Mouse (Mus musculus): ENCODE results near the gene Cetn4.

Cetn4 gene

GRCm38 (mm10) chr3:37302685-37303084 is 9.8 kb downstream of the Cetn4 start:
- DNase-seq (ENCODE audit: low spot score in 2 of 2), result no peak

GRCm38 (mm10) chr3:37299470-37299869 is 13.0 kb downstream of the Cetn4 start:
- DNase-seq (ENCODE audit: low spot score in 2 of 2), result no peak

DNA sequence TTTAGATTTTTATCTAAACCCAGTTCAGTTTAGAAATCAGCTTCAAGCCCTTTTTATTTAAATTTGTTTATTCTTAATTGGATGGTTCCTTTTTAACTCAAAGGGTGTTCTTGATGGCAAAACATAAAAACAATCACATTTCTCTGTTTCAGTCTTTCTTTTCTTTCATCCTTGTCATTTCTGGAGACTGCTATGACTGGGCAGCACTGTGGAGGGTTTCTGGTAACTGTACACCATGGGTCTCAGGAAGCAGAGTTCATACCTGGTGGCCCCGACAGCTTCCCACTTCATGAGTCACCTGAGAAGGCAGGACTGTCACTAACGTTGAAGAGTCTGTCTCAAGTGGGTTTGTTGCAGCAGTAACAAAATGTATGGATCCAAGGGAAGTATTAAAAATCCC is 19.9 kb downstream of the Cetn4 start:
- DNase-seq (ENCODE audit: low spot score in 2 of 2), result no peak

DNA sequence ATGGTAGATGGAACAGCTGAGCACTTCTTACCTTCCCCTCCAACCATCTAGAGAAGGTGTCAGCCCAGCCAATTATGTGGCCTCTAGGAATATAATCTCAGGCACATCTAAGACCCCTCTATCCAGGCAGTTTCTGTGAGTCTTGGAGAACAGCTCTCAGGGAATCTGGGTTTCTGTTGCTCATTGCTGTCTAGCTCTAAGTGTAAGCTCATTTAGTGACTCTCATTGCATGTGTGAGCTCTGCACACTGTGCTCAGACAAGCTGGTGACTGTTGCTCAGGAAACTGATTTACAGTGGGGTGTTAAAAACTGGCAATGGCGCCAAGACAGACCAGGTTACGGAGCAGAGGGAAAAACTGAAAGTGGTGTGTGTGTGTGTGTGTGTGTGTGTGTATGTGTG is 20.6 kb downstream of the Cetn4 start:
- no peak for DNase-seq (ENCODE audit: low spot score in 2 of 2)

- DNase-seq (ENCODE audit: low spot score in 2 of 2), result no peak
Observed at GRCm38 (mm10) chr3:37290881-37291541, 21.5 kb downstream of the Cetn4 start.

DNA sequence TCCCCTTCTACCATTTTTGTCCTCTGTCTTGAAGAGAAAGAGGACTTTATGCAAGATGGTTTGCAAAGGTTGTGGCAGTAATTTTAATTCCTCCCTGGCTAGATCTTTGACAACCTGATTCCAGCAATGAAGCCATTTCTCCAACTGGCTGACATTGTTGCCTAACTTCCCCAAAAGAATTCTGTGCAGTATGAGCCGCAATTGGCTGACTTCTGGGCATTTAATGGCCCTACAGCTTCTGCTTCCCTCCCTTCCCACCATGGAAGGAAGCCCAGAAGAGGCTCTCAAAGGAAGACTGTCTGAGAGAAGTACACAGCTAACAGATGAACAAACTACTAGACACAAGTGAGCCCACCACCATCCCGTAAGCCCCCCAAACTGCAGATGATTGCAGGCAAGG is 23.3 kb downstream of the Cetn4 start:
- DNase-seq (ENCODE audit: low spot score in 2 of 2), result no peak

- DNase-seq (ENCODE audit: low spot score in 2 of 2), result no peak
Observed at GRCm38 (mm10) chr3:37283234-37283633, 29.3 kb downstream of the Cetn4 start.

GRCm38 (mm10) chr3:37282299-37282922 is 30.1 kb downstream of the Cetn4 start:
- DNase-seq (ENCODE audit: low spot score in 2 of 2), result no peak

DNA sequence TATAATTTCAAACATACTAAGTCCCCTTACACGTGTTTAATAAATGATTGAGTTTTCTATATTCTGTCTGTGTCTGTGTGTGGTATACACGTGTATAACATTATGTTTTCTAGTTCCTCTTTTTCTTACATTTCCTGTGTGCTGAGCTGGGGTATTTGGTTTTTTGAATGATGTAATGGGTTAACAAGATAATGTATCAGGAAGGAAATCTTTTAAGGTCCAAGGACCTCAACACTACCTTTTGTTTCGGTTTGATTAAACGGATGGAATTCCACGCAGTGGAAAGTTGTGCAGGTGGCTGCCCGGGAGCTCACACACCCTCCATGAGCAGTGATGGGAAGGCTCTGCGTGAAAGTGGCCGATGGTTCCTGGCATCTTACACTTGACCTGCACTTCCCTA is 31.6 kb downstream of the Cetn4 start:
- no peak for DNase-seq (ENCODE audit: low spot score in 2 of 2)

DNA sequence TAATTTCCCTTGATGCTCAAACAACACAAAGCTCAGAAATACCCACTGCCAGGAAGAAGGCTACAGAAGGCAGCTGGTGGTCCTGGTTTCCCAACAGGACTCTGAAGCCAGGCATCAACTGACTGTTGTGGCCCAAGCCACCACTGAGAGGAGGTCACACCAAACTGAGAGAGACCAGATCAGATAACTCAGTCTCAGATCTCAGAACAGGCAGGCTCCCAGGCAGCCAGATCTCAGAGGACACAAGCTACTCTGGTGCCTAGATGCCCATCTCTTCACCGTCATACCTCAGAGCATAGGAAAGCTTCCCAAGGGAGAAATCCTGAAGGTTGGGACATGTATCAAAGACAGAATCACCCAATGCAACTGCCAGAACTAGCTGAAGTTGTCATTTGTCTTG is 32.3 kb downstream of the Cetn4 start:
- DNase-seq (ENCODE audit: low spot score in 2 of 2), result no peak

DNA sequence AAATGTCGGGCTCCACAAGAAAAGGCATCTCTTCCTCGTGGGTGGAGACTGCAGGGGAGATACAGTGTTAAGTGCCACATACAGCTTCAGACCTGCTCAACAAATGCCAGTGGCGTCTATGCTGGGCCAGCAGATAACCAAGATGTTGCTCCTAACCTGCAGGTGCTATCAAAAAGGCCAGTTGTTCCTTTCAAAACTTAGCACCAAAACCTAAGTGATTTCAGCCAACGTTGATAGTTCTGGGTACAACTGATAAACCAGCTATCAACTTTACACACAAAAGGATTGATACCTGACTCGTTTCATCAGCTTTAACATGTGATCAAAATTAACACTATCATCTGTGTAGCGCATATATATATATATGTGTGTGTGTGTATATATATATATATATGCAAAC is 37.8 kb downstream of the Cetn4 start:
- no peak for DNase-seq (ENCODE audit: low spot score in 2 of 2)

GRCm38 (mm10) chr3:37273092-37273491 is 39.4 kb downstream of the Cetn4 start:
- no peak for DNase-seq (ENCODE audit: low spot score in 2 of 2)

- no peak for DNase-seq (ENCODE audit: low spot score in 2 of 2)
Observed at GRCm38 (mm10) chr3:37271209-37271608, 41.3 kb downstream of the Cetn4 start.

DNA sequence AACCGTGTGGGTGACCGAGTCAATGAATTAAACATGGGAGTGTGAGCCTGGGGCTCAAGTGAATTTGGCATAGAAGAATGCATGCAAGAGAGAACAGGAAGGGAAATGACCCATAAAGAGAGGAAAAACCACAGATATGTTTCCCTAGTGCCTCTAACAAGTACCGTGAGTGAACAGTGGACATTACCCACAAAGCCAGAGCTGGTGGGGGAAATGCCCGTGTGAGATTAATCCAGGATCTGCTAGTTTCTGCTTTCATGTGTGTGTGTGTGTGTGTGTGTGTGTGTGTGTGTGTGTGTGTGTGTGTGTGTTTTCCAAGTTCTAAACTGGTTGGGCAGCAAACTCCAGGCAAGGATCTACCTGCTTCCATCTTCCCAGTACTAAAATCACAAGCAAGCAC is 42.6 kb downstream of the Cetn4 start:
- peak in 1 of 2 experiments; percentile 10 for DNase-seq (ENCODE audit: low spot score in 2 of 2)

- DNase-seq (ENCODE audit: low spot score in 2 of 2), result no peak
Observed at GRCm38 (mm10) chr3:37268338-37268737, 44.2 kb downstream of the Cetn4 start.

GRCm38 (mm10) chr3:37259331-37259999 is 53.0 kb downstream of the Cetn4 start:
- no peak for DNase-seq (ENCODE audit: low spot score in 2 of 2)

GRCm38 (mm10) chr3:37257776-37258175 is 54.7 kb downstream of the Cetn4 start:
- no peak for DNase-seq (ENCODE audit: low spot score in 2 of 2)

All from urinary bladder, postnatal 4 days (tissue).